ENCODE assay signal across 8 mouse cellular contexts in the genomic region with DNA sequence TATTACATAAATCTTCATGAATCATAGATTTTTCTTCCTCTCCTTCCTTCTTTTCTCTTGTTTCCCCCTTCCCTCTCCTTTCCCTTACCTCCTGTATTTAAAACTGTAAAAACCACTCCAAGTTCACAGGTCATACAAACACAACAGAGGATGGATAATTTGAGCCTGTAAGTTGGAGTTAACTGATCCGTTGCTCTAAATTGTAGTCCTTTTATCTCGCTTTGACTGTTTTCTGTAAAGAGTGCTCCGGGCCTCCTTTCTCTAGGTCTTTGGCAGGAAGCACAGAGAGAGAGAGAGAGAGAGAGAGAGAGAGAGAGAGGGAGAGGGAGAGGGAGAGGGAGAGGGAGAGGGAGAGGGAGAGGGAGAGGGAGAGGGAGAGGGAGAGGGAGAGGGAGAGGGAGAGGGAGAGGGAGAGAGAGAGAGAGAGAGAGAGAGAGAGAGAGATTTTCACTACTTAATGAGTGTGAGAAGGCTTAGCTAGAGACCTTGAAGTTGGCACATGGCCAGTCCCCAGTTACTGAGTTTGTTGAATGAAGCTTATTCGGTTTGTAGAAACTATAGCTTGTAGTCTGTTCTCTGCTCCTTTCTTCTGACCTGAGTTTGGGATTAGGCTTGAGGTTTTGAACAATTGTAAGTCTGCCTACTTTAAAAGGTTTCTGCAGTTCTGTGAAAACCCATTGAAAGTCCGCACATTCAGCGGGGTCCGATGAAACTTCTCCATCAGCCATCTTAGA.
A peak's percentile ranks its signal among the peaks of the same experiment; 100 is the strongest.
DNase-seq lines count a peak whose midpoint lies in the region; ATAC-seq and TF ChIP-seq lines count a peak whose summit lies in the region.

No protein-coding gene starts in this region.

- peak; percentile 51 for DNase-seq in gastrocnemius, adult 2 months
- DNase-seq in gastrocnemius, adult 8-10 months (ENCODE audit: low spot score in 2 of 2): no peak
- peak; percentile 68 for DNase-seq in right cerebral cortex, postnatal 4 days
- DNase-seq in right cerebral cortex, postnatal 36 days (ENCODE audit: low spot score in 2 of 2): no peak
- DNase-seq in intestine, embryonic 14.5 days (ENCODE audit: low spot score): no peak
- DNase-seq in naive thymus-derived CD4-positive, alpha-beta T cell, adult 2 months (ENCODE audit: low read depth): peak; percentile 15
- DNase-seq in spleen, postnatal 4 days (ENCODE audit: low spot score in 2 of 2): no peak
- no peak for DNase-seq in left cerebral cortex, postnatal 36 days (ENCODE audit: low spot score in 2 of 2)

- peak overlapping the region; percentile 51 for H3K4me3 ChIP-seq in gastrocnemius, adult 2 months
- H3K4me3 ChIP-seq in intestine, embryonic 14.5 days (ENCODE audit: low read depth, low read length): no peak overlapping the region

- H3K36me3 ChIP-seq in intestine, embryonic 14.5 days (ENCODE audit: control insufficient read depth, insufficient read depth, low read length): 0 out of 2 replicates have a peak, but pooled peaks cover 6% of the 10 kb centered on the region

- peaks cover 21% of the 10 kb centered on the region for H3K4me1 ChIP-seq in intestine, embryonic 14.5 days (replicated peaks; ENCODE audit: control insufficient read depth, insufficient read depth, low read length)

- intact Hi-C loops in gastrocnemius, adult 2 months (cut with DNase I): no loop called here
- intact Hi-C loops in left cerebral cortex, postnatal 36 days (cut with DNase I): no loop called here

- H3K9ac ChIP-seq in intestine, embryonic 14.5 days (ENCODE audit: low read length): no peak overlapping the region

- H3K9me3 ChIP-seq in intestine, embryonic 14.5 days (ENCODE audit: control insufficient read depth, low read length): no peaks in the 10 kb centered on the region

- peak; percentile 44 for ATAC-seq in intestine, embryonic 14.5 days (replicated peaks; ENCODE audit: low FRiP score, low TSS enrichment, low read depth)

- 29% methylated on average over 7 of the region's 7 CpGs for WGBS in intestine, embryonic 14.5 days

- peak overlapping the region; percentile 25 for H3K27ac ChIP-seq in gastrocnemius, adult 2 months
- H3K27ac ChIP-seq in intestine, embryonic 14.5 days (ENCODE audit: low read depth): peak overlapping the region; percentile 85

- H3K27me3 ChIP-seq in intestine, embryonic 14.5 days (replicated peaks; ENCODE audit: control insufficient read depth, insufficient read depth, low read length): no peaks in the 10 kb centered on the region

- 0 out of 2 replicates have a peak overlapping the region, but pooled peaks have one; percentile 9 for H3K4me2 ChIP-seq in intestine, embryonic 14.5 days (ENCODE audit: low read length)

- no peak for TF ChIP-seq CTCF in gastrocnemius, adult 2 months (IDR thresholded peaks at IDR 0.05)

Comparison
In these comparisons a context has a peak if more than half of its experiments do, and no peak if none do; other contexts are left out.
1. DNase-seq: peak in gastrocnemius, adult 2 months (single experiment), right cerebral cortex, postnatal 4 days (single experiment) and naive thymus-derived CD4-positive, alpha-beta T cell, adult 2 months (single experiment); none in gastrocnemius, adult 8-10 months (0 of 2), right cerebral cortex, postnatal 36 days (0 of 2), intestine, embryonic 14.5 days (single experiment), spleen, postnatal 4 days (0 of 2) and left cerebral cortex, postnatal 36 days (0 of 2).